ENCODE assay signal across 13 mouse cellular contexts in genomic region chr7:80426363-80426762, GRCm38 (mm10). TPM values are rescaled to one million over a fixed set of nuclear protein-coding genes. Genes with fewer than 3 reads are reported as not detected.
DNase-seq lines count a peak whose midpoint lies in the region; ATAC-seq and TF ChIP-seq lines count a peak whose summit lies in the region.
"Had no signal": no experiment of that assay in that cellular context is flagged by ENCODE, and none has a peak within 500 bp of the region (broad histone marks: within the 10 kb centered on the region; RNA-seq: fewer than 3 reads in every experiment).

No protein-coding gene starts in this region.

- H3K27me3 ChIP-seq in kidney, adult 2 months (replicated peaks; ENCODE audit: control insufficient read depth, insufficient read depth, low read length) = no peaks in the 10 kb centered on the region
- H3K27me3 ChIP-seq in MEL (ENCODE audit: control insufficient read depth in 1 of 2, insufficient read depth in 2 of 2, low read length in 2 of 2) = no peaks in the 10 kb centered on the region
- no peaks in the 10 kb centered on the region for H3K27me3 ChIP-seq in hindbrain, embryonic 11.5 days (ENCODE audit: control insufficient read depth, insufficient read depth, low read length)
- H3K27me3 ChIP-seq: limb, embryonic 15.5 days had no signal

- TF ChIP-seq POLR2A in kidney, adult 2 months (IDR thresholded peaks at IDR 0.05; ENCODE audit: low read depth, low read length) = no peak
- TF ChIP-seq POLR2A in MEL (IDR thresholded peaks at IDR 0.05; ENCODE audit: control insufficient read depth in 1 of 2, insufficient read depth in 1 of 2, low read depth in 1 of 2, low read length in 2 of 2, poor library complexity in 1 of 2) = no peak

- H3K4me1 ChIP-seq in kidney, adult 2 months (ENCODE audit: control insufficient read depth, insufficient read depth, low read length) = no peaks in the 10 kb centered on the region
- peaks cover 0 to 13% of the 10 kb centered on the region in 2 experiments; a peak in 2 of 4 replicates for H3K4me1 ChIP-seq in MEL (ENCODE audit: control insufficient read depth in 1 of 2, insufficient read depth in 2 of 2, low read length in 2 of 2)
- no peaks in the 10 kb centered on the region for H3K4me1 ChIP-seq in hindbrain, embryonic 11.5 days (replicated peaks; ENCODE audit: control insufficient read depth, insufficient read depth, low read length)

- H3K36me3 ChIP-seq in kidney, adult 2 months (ENCODE audit: control insufficient read depth, insufficient read depth, low read length) = no peaks in the 10 kb centered on the region
- H3K36me3 ChIP-seq in MEL (ENCODE audit: control insufficient read depth in 1 of 2, insufficient read depth in 2 of 2, low read length in 2 of 2) = no peaks in the 10 kb centered on the region; a peak in 1 of 4 replicates
- no peaks in the 10 kb centered on the region for H3K36me3 ChIP-seq in hindbrain, embryonic 11.5 days (ENCODE audit: control insufficient read depth, insufficient read depth, low read length)
- H3K36me3 ChIP-seq: limb, embryonic 15.5 days had no signal

- 60% methylated on average over 7 of the region's 7 CpGs for WGBS in kidney, adult 2 months
- 71% methylated on average over 7 of the region's 7 CpGs for WGBS in hindbrain, embryonic 11.5 days

- no peak overlapping the region for H3K4me3 ChIP-seq in kidney, adult 2 months (ENCODE audit: insufficient read depth, low read depth, low read length)
- H3K4me3 ChIP-seq in MEL (ENCODE audit: control insufficient read depth in 1 of 2, insufficient read depth in 1 of 2, low read depth in 2 of 2, low read length in 2 of 2) = no peak overlapping the region
- no peak overlapping the region for H3K4me3 ChIP-seq in hindbrain, embryonic 11.5 days (ENCODE audit: low read depth, low read length)
- H3K4me3 ChIP-seq: limb, embryonic 15.5 days; myocyte had no signal

- peak overlapping the region; percentile 22; the same call in 1 of the 2 replicates for H3K9ac ChIP-seq in MEL (ENCODE audit: control insufficient read depth, low read depth, low read length, poor library complexity, severe bottlenecking)
- no peak overlapping the region for H3K9ac ChIP-seq in hindbrain, embryonic 11.5 days (ENCODE audit: low read depth, low read length)
- H3K9ac ChIP-seq: limb, embryonic 15.5 days had no signal

- no peak for TF ChIP-seq CTCF in kidney, adult 2 months (conservative IDR thresholded peaks at IDR 0.05; ENCODE audit: insufficient read depth, insufficient read length, low read depth, low read length)
- TF ChIP-seq CTCF in MEL (IDR thresholded peaks at IDR 0.05 in 2 of 3, conservative IDR thresholded peaks at IDR 0.05 in 1 of 3; ENCODE audit: control insufficient read depth in 1 of 3, insufficient read depth in 1 of 3, low read depth in 2 of 3, low read length in 3 of 3, poor library complexity in 1 of 3, severe bottlenecking in 1 of 3) = no peak

- H3K4me2 ChIP-seq in hindbrain, embryonic 11.5 days (replicated peaks; ENCODE audit: low read depth, low read length) = no peak overlapping the region
- H3K4me2 ChIP-seq: limb, embryonic 15.5 days had no signal

- H3K9me3 ChIP-seq in MEL (replicated peaks; ENCODE audit: insufficient read depth, low read length) = no peaks in the 10 kb centered on the region
- H3K9me3 ChIP-seq in hindbrain, embryonic 11.5 days (ENCODE audit: control insufficient read depth, low read length) = no peaks in the 10 kb centered on the region
- H3K9me3 ChIP-seq: limb, embryonic 15.5 days had no signal

- no peak for ATAC-seq in cerebellum, adult (ENCODE audit: insufficient number of reproducible peaks, low FRiP score, low TSS enrichment)
- no peak for ATAC-seq in hindbrain, embryonic 11.5 days (ENCODE audit: low FRiP score)
- ATAC-seq: hindbrain, embryonic 16.5 days had no signal

- TF ChIP-seq RAD21 in MEL (IDR thresholded peaks at IDR 0.05; ENCODE audit: low read depth, low read length) = no peak

- no peak for TF ChIP-seq EP300 in MEL (IDR thresholded peaks at IDR 0.05; ENCODE audit: low read depth in 1 of 2, low read length in 2 of 2)

- no peaks in the 10 kb centered on the region for H3K79me2 ChIP-seq in MEL (ENCODE audit: control insufficient read depth, insufficient read depth, low read length, poor library complexity)

- peak; percentile 49 for DNase-seq in kidney, adult 2 months
- no peak for DNase-seq in kidney, adult 11 months
- DNase-seq in 3134 (ENCODE audit: extremely low read depth, insufficient read length, low spot score) = peak; percentile 34
- peak; percentile 56 for DNase-seq in MEL (ENCODE audit: low read depth, low spot score)
- peak; percentile 68 for DNase-seq in lung, postnatal 25 days (ENCODE audit: low spot score)
- DNase-seq in hindbrain, embryonic 11.5 days (ENCODE audit: low spot score) = no peak
- no peak for DNase-seq in left cerebral cortex, adult 8-10 months (ENCODE audit: low spot score in 2 of 2)
- DNase-seq: embryo, embryonic 11 days; gastrocnemius, postnatal 10 days had no signal

- no peak overlapping the region for H3K27ac ChIP-seq in kidney, adult 2 months (ENCODE audit: insufficient read depth, low read depth, low read length)
- peak overlapping the region; percentile 27; the same call in 1 of the 2 replicates for H3K27ac ChIP-seq in MEL (ENCODE audit: control insufficient read depth, low read depth, low read length)
- no peak overlapping the region for H3K27ac ChIP-seq in hindbrain, embryonic 11.5 days (ENCODE audit: low read depth, low read length)
- H3K27ac ChIP-seq: limb, embryonic 15.5 days had no signal

TF ChIP-seq in MEL, 35 proteins besides CTCF, POLR2A, EP300 and RAD21:
- TF ChIP-seq MXI1 (IDR thresholded peaks at IDR 0.05; ENCODE audit: low read depth, low read length) = peak; percentile 74
- 0 out of 2 replicates have a peak, but pooled peaks have one; percentile 30 for TF ChIP-seq SIN3A (IDR thresholded peaks at IDR 0.05; ENCODE audit: low read length)
- no peak for TF ChIP-seq GABPA (IDR thresholded peaks at IDR 0.05; ENCODE audit: low read depth, low read length)
- peak; percentile 77 for TF ChIP-seq MAX (IDR thresholded peaks at IDR 0.05; ENCODE audit: low read length)
- TF ChIP-seq ZC3H11A (IDR thresholded peaks at IDR 0.05; ENCODE audit: low read depth, low read length) = no peak
- TF ChIP-seq JUND (IDR thresholded peaks at IDR 0.05; ENCODE audit: low read depth, low read length) = no peak
- no peak for TF ChIP-seq ETS1 (IDR thresholded peaks at IDR 0.05; ENCODE audit: low read depth, low read length)
- TF ChIP-seq USF1 (IDR thresholded peaks at IDR 0.05; ENCODE audit: low read depth, low read length) = peak; percentile 67
- no peak for TF ChIP-seq ZKSCAN1 (IDR thresholded peaks at IDR 0.05; ENCODE audit: low read depth, low read length)
- peak; percentile 28; the same call in 1 of the 2 replicates for TF ChIP-seq BHLHE40 (IDR thresholded peaks at IDR 0.05; ENCODE audit: borderline replicate concordance, low read depth, low read length)
- TF ChIP-seq RCOR1 (IDR thresholded peaks at IDR 0.05; ENCODE audit: low read depth, low read length) = no peak
- TF ChIP-seq CHD2 (IDR thresholded peaks at IDR 0.05; ENCODE audit: low read length) = no peak
- TF ChIP-seq NELFE (IDR thresholded peaks at IDR 0.05; ENCODE audit: low read depth, low read length) = no peak
- no peak for TF ChIP-seq TAL1 (IDR thresholded peaks at IDR 0.05; ENCODE audit: low read length)
- no peak for TF ChIP-seq MEF2A (IDR thresholded peaks at IDR 0.05; ENCODE audit: extremely low read depth, insufficient replicate concordance, low read depth, low read length, poor library complexity, severe bottlenecking)
- no peak for TF ChIP-seq SMC3 (IDR thresholded peaks at IDR 0.05; ENCODE audit: low read depth, low read length)
- TF ChIP-seq UBTF (IDR thresholded peaks at IDR 0.05; ENCODE audit: borderline replicate concordance, insufficient read depth, low read depth, low read length) = no peak
- TF ChIP-seq CHD1 (IDR thresholded peaks at IDR 0.05; ENCODE audit: low read depth, low read length) = no peak
- TF ChIP-seq ELF1 (IDR thresholded peaks at IDR 0.05; ENCODE audit: low read depth, low read length) = no peak
- no peak for TF ChIP-seq E2F4 (IDR thresholded peaks at IDR 0.05; ENCODE audit: borderline replicate concordance, low read depth, low read length)
- TF ChIP-seq ZMIZ1 (IDR thresholded peaks at IDR 0.05; ENCODE audit: low read depth, low read length) = no peak
- TF ChIP-seq ZNF384 (IDR thresholded peaks at IDR 0.05; ENCODE audit: low read depth, low read length) = no peak

RNA-seq across cellular contexts. Expression of gene Furin, which starts 21.1 kb away (rescaled TPM):
- polyA plus RNA-seq in kidney, adult 2 months (2012; rRNA removed) = 145 and 172 TPM in 2 replicates
- total RNA-seq in MEL (2012; rRNA removed) = 11.6 and 13.7 TPM in 2 replicates
- polyA plus RNA-seq in MEL (2012; ENCODE audit: insufficient read depth in 1 of 2, insufficient read length in 2 of 2, low read depth in 1 of 2, low replicate concordance in 2 of 2, missing spikeins in 1 of 2) = 10 to 100 TPM in 1 of 2 experiments, not detected in 1; 32.3 TPM
- polyA plus RNA-seq in hindbrain, embryonic 11.5 days (2014; fragmentation: Nextera tagmentation; extraction: Ambion mirVana) = 3.4 and 4.1 TPM in 2 replicates
- total RNA-seq in left cerebral cortex, adult 8-10 months (2022) = 10 to 100 TPM; 30.7 to 33.6 (median 33.2) TPM

RNA-seq across cellular contexts. Expression of gene Fes, which starts 38.6 kb away (rescaled TPM):
- polyA plus RNA-seq in kidney, adult 2 months (2012; rRNA removed) = 10.0 and 10.8 TPM in 2 replicates
- total RNA-seq in MEL (2012; rRNA removed) = 1.3 and 2.7 TPM in 2 replicates
- polyA plus RNA-seq in MEL (2012; ENCODE audit: insufficient read depth in 1 of 2, insufficient read length in 2 of 2, low read depth in 1 of 2, low replicate concordance in 2 of 2, missing spikeins in 1 of 2) = 1 to 10 TPM in 1 of 2 experiments, not detected in 1; 6.6 TPM
- 5.8 and 9.5 TPM in 2 replicates for polyA plus RNA-seq in hindbrain, embryonic 11.5 days (2014; fragmentation: Nextera tagmentation; extraction: Ambion mirVana)
- total RNA-seq in left cerebral cortex, adult 8-10 months (2022) = 10 to 100 TPM in 1 of 4 experiments, 1 to 10 TPM in 3; 4.5 to 10.5 (median 6.9) TPM

RNA-seq across cellular contexts. Expression of gene Man2a2, which starts 55.2 kb away (rescaled TPM):
- 40.4 and 49.9 TPM in 2 replicates for polyA plus RNA-seq in kidney, adult 2 months (2012; rRNA removed)
- total RNA-seq in MEL (2012; rRNA removed) = 17.4 and 19.2 TPM in 2 replicates
- polyA plus RNA-seq in MEL (2012; ENCODE audit: insufficient read depth in 1 of 2, insufficient read length in 2 of 2, low read depth in 1 of 2, low replicate concordance in 2 of 2, missing spikeins in 1 of 2) = 10 to 100 TPM in 1 of 2 experiments, not detected in 1; 38.6 TPM
- polyA plus RNA-seq in hindbrain, embryonic 11.5 days (2014; fragmentation: Nextera tagmentation; extraction: Ambion mirVana) = 7.7 and 9.8 TPM in 2 replicates
- total RNA-seq in left cerebral cortex, adult 8-10 months (2022) = 100 to 1,000 TPM; 158 to 168 (median 165) TPM

Comparison
In these comparisons a context has a peak if more than half of its experiments do, and no peak if none do; other contexts are left out.
1. DNase-seq: peak in kidney, adult 2 months (single experiment), 3134 (single experiment), MEL (single experiment) and lung, postnatal 25 days (single experiment); none in kidney, adult 11 months (single experiment), hindbrain, embryonic 11.5 days (single experiment) and left cerebral cortex, adult 8-10 months (0 of 2).